Mouse (Mus musculus) thymus, postnatal 4 days (tissue): ENCODE results near the gene Agbl2.

Experiments
- DNase-seq: peaks from one replicate; pipeline ENCODE4 v3.0.0; 2021

Gene Agbl2

GRCm38 (mm10) chr2:90874025-90874424, 91.5 kb downstream of the Agbl2 start:
- DNase-seq = no peak

- no peak for DNase-seq
Observed at GRCm38 (mm10) chr2:90875239-90875638, 92.7 kb downstream of the Agbl2 start.

GRCm38 (mm10) chr2:90877584-90878259, 95.2 kb downstream of the Agbl2 start:
- DNase-seq = no peak

DNA sequence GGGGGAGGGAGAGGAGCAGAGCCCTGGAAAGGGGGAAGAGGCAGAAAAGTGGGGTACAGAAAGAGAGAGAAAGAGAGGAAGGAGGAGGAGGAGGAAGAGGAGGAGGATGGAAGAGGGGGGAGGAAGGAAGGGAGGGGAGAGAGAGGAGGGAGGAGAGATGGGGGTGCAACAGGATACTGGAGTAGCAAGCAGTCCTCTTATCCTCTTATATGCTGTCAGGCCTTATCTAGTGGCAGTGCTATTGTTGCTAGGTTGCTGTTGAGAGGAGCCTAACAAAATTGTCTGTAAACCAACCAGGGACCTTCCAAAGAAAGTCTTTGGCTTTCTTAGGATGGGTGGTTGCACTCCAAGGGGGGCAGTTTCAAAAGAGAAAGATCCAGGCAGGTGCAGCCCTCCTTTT, 96.9 kb downstream of the Agbl2 start:
- no peak for DNase-seq

DNA sequence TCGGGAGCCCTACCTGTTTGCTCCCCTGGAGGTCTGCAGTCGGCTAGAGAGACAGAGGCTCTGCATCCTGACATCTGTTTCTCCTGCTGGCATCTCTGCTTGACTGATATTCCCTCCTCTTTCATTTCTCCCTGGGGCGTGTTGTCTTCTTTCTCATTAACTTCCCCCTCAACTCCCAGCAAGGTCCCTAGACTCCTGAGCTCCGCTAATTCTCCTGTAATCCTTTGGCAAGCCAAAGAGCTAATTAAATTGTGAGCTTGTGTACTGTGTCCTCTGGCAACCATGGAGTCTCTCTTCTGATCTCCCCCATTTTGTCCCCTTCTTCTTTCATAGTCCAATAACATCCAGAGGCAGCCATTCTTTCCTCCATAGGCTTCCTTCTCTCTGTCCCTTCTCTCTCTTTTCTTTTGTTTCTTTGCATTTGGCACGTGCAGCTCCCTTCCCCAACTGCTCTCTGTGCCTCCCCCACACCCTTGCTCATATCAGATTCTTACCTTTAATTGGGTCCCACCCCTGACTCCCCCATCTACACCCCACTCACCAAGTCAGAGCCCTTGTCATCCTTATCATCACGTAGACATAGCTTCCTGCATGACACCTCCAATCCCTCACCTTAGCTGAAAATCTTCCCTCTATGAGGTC, 97.7 kb downstream of the Agbl2 start:
- DNase-seq = no peak

DNA sequence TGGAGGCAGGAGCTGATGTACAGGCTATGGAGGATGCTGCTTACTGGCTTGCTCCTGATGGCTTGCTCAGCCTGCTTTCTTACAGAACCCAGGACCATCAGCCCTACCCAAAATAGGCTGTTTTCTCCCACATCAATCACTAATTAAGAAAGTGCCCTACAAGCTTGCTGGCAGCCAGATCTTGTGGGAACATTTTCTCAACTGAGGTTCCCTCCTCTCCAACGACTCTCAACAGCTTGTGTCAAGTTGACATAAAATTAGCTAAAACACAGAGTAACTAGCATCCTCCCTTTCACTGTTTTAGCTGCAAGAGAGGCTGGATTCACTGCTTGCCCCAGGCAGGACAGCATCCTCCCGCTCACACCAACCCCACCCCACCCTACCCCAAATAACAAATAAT, 99.3 kb downstream of the Agbl2 start:
- DNase-seq = no peak
